Mouse (Mus musculus) lung, postnatal 0 days (tissue): ENCODE measurements around the gene B9d2.

Source experiments
- CTCF ChIP-seq: IDR thresholded peaks from 2 replicates; pipeline ENCODE4 v1.5.1; 2016; ENCODE audit warnings: antibody characterized with exemption, mild to moderate bottlenecking
- EP300 ChIP-seq: IDR thresholded peaks from 2 replicates; pipeline ENCODE4 v1.6.1; 2016; ENCODE audit warnings: antibody characterized with exemption, mild to moderate bottlenecking, control low read depth

- no peak for TF ChIP-seq CTCF
- no peak for TF ChIP-seq EP300
These were observed 47.9 kb upstream of the B9d2 start for GRCm38 (mm10) chr7:25632679-25633078.
